Mouse (Mus musculus) c-Kit-positive CD71-negative TER-119-negative erythroid progenitor cells, embryonic 14.5 days (primary cell): ENCODE data around the gene Oxsr1.
"Not testable (repeated sequence)": the region's sequence is repeated elsewhere in the genome, so short reads cannot be mapped to it uniquely, and the experiment has no call there.

Experiments
- DNase-seq: peaks from one replicate; pipeline ENCODE4 v3.0.0-alpha.2; 2013; ENCODE audit warnings: low read depth

Gene Oxsr1

DNA sequence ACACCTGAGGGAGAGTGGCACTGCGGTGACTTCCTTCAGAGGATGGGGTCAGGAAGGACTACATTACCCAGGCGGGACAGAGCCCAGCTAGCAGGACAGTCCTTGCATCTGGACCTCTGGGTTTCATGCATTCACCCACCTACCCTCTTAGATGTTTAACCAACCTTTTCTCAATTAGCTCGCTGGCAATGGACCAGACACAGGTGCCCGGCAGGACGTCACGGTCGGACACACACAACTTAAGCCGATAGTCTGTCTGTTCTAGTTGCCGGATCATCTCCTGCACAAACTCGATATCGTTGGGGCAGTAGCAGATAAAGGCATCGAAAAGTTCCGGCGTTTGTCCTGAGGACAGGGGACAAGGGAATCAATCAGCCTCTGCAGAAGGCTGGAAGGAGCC, 15.6 kb upstream of the Oxsr1 start:
- DNase-seq: no peak

DNA sequence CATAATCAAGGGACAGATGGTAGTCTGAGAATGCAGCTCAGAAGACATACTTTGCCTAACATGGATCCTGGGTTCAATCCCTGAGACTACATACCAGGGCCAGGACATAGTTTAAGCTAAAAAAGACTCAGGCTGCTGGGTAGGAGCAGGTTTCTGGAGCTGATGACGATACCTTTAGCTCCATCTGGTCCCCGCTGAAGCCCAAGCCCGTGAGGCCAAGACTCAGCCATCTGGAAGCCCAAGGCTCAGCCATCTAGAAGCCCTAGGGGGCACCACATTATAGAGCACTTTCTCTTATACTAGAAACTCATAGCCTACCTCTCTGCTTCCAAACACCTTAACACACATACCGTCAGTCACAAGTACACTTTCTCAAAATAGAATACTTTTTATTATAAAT, 13.3 kb upstream of the Oxsr1 start:
- DNase-seq: no peak

- DNase-seq: no peak
Observed at GRCm38 (mm10) chr9:119334834-119335233, 12.6 kb upstream of the Oxsr1 start.

- no peak for DNase-seq
Observed at GRCm38 (mm10) chr9:119334324-119334723, 12.1 kb upstream of the Oxsr1 start.

GRCm38 (mm10) chr9:119330186-119330963, 8.1 kb upstream of the Oxsr1 start:
- DNase-seq: no peak

DNA sequence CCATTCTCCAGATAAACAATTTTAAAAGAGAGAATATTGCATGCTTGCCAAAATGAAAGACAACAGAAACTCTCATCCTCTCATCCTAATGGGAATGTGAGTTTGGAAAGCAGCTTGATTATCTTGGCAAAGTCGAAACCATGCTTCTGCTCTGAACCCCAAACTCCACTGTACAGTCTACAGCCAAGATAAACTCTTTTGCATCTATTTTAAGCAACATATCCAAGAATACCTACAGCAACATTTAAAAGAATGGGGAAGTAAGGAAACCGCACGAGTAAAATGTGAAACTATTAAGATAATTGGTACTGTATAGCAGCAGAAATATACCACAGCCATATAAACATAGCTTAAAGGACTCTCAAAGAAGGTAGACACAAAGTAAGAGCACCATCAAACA, 6.3 kb upstream of the Oxsr1 start:
- no peak for DNase-seq

GRCm38 (mm10) chr9:119324130-119324529, 1.9 kb upstream of the Oxsr1 start:
- DNase-seq: no peak

GRCm38 (mm10) chr9:119323260-119323645, 1.0 kb upstream of the Oxsr1 start:
- no peak for DNase-seq

DNA sequence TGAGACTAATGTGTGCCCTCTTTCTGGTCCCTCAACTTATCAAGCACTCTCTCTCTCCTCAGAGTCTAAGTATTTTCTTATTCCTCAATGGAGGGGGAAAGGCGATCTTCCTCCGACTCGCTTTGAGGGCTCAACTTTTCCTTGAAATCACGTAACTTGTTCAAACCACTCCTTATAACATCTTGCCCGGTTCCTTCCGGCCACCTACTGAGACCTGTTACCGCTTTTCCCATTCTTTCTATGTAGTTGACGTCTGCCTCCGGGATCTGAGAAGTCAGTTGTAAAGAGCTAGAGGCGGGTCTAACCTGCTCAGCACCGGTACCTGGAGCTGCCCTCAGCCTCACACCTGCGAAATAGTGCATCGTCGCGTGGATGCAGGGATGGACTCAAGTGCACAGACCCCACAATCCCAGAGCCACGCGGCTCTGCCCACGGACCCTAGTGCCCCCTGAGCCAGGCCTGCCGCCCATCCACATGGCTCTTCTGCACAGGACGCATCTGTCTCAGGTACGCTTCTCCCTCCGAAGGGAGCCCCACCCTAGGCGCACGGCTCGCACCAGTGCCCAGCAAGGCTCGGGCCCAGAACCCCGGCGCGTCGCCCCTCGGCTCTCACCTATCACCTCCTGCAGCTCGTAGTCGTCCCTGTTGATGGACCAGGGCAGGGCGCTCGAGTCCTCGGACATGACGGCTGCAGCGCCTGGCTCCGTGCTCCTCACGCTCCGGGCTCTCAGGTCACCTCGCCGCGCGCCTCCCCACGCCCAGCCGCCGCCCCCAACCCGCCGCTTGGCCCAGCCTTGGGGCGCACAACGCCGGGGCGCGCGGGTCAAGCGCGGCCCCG, 616 bp downstream of the Oxsr1 start:
- DNase-seq: no peak

DNA sequence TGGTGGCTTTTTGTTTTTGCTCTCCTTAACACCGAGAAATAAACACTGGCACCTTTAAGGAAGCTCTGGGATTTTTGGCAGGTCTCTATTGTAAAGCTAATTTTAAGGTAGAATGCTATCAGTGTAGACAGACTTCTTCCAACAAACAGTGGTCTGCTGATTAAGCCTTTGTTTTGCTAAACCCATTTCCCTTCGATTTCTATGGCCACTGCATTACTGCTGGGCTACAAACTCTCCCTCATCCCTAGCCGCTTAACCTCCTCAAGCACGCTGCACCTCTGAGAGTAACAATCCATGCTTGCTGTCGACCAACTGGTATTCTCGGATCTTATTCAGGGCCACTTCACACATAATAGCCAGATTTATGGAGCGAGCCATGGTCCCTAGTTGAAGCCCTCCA, 1.3 kb downstream of the Oxsr1 start:
- no peak for DNase-seq

GRCm38 (mm10) chr9:119320446-119320845, 1.8 kb downstream of the Oxsr1 start:
- no peak for DNase-seq

DNA sequence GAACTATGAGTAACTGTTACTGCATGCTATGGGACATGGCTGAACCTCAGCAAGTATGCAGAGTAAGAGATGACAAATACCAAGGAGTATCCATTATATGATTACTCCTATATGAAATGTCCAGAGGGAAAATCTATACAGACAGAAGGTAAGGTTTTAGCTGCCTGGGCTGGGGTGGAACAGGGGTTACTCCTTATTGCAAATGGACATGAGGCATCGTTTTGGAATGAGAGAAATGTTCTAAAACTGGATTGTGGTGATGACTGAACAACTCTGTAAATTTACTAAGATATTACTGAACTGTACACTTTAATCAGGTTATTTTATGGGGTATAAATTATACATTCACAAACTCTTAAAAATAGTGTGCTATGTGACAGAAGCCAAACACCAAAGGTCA, 3.3 kb downstream of the Oxsr1 start:
- no peak for DNase-seq

GRCm38 (mm10) chr9:119313096-119313495, 9.1 kb downstream of the Oxsr1 start:
- DNase-seq: no peak

- DNase-seq: no peak
Observed at GRCm38 (mm10) chr9:119309067-119309466, 13.2 kb downstream of the Oxsr1 start.

- DNase-seq: no peak
Observed at GRCm38 (mm10) chr9:119305863-119306262, 16.4 kb downstream of the Oxsr1 start.

GRCm38 (mm10) chr9:119298563-119298962, 23.7 kb downstream of the Oxsr1 start:
- DNase-seq: no peak

DNA sequence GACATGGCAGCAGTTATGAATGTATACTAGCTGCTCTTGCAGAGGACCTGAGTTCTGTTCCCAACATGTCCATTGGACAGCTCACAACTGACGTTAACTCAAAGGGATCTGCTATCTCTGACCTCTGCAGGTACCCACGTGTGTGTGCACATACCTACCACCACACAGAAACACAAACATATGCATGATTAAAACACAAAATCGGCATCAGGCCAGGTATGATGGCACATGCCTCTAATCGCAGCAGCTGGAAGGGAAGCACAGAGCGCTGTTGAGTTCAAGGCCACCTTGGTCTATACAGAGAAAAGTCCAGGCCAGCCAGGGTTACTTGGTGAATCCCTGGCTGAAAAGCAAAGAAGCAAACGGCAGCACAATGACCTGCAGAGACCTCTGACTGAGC, 24.5 kb downstream of the Oxsr1 start:
- DNase-seq: no peak

DNA sequence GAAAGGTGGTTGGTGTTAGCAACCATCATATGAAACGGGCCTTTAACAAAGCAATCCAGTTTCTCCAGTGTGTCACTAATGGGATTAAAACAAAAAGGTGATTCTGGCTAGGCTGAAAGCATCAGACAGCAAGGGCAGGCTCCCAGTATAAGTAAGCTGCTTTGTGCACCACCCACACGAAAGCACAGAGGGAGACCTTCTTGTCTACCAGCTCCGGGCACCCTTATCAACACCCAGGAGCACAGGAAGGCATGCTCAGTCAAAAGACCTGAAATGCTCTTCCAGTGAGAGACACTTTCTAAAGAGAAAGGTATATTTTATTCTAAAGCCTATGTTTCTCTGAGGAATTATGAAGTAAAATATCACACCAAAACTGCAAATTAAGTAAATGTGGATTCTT, 31.4 kb downstream of the Oxsr1 start:
- no peak for DNase-seq

DNA sequence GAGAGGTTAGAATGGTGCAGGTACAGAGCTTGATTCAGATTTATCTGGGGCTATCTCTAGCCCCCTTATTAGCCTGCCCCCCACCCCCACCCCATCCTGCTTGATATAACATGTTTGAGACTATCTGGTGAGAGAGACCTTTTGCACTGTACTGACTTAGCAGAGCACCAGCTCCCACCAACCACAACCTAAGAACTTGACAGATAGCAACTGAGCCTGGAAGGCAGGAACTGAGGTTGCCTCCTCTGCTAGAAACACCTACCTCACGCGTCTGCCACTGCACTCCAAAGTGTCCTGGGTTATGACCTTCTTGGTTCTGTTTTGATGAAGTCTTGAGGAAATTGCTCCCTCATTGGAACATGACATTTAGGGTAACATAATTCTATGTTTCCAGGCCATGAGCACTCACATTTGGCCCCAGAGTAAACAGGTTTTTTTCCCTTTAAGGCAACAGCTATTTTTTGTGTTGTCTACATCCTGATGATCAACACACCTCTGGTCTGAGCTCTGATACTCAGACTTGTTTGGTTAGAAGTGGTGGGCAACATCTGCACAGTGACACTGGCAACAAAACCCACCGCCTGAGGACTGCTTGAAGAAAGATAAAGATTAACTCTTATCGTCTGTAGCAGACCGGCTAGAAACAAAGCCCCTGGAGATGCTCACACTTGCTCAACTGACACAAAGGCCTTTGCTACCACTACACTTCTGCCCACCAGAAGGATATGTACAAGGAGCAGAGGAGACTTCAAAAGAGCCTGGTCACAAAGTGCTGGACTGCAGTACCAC, 41.1 kb downstream of the Oxsr1 start:
- DNase-seq: no peak

- no peak for DNase-seq
Observed at GRCm38 (mm10) chr9:119278031-119278430, 44.2 kb downstream of the Oxsr1 start.

DNA sequence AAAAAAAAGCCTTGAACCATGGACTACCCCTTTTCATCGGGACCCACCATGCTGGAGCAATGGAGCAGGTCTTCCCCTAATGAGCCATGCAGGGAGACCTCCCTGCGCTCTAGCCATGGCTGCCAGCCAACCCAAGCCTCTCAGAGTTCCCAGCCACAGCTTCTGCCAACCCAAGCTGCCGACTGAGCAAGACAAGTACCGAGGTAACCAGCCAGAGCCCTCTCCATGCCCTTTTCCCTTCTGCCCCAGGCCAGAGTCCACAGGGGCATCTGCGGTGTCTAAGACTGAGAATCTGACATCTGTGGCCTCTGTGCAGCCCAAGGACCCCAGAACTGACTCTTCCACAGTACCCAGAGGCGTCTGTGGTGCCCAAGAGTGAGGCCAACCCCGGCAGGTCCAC, 45.9 kb downstream of the Oxsr1 start:
- no peak for DNase-seq

GRCm38 (mm10) chr9:119274814-119275213, 47.4 kb downstream of the Oxsr1 start:
- not testable (repeated sequence) for DNase-seq

DNA sequence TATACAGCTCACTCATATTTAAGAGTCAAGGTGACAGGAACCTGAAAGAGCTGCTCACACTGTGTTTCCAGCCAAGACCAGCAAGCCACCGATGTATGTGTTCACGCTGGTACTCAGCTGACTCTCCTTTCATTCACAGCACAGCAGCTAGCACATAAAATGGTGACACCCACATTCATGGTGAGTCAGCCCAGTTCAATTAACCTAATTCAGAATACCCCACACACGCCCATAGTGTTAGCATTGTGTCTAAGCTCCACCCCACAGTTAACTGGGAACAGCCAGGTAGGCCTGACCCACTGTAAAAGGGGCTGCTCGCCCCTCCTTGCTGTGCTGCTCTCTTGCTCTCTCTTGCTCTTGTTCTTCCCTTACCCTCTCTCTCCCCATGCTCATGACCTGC, 50.7 kb downstream of the Oxsr1 start:
- DNase-seq: no peak
